Mouse (Mus musculus) left cerebral cortex, adult 2 months (tissue): ENCODE data around the gene Ttc32. TPM values are rescaled to one million over a fixed set of nuclear protein-coding genes. Genes with fewer than 3 reads are reported as not detected.

Experiments used
- DNase-seq, 2 experiments: peaks; one replicate each; pipeline ENCODE4 v3.0.0; 2021 to 2022; ENCODE audit warnings: low spot score in 2 of 2, mixed read lengths in 1 of 2; ENCODE audit errors: extremely low spot score in 1 of 2
- H3K27ac ChIP-seq: fragments of 200-600 bp; 2 replicates; pipeline ENCODE4 v1.8.1; 2022
- H3K4me3 ChIP-seq: fragments of 200-600 bp; 2 replicates; pipeline ENCODE4 v1.8.1; 2022
- CTCF ChIP-seq: fragments of 200-600 bp; IDR thresholded peaks from 2 replicates; pipeline ENCODE4 v1.8.1; 2022; ENCODE audit warnings: antibody characterized with exemption, mild to moderate bottlenecking, moderate library complexity
- intact Hi-C: fragments of 180-260 bp; cut with DNase I; formaldehyde crosslinking; loops from one replicate; pipeline ENCODE4 v1.15.1; 2025
- long read RNA-seq, 2 experiments: library from polyadenylated mRNA; stranded (forward); transcript quantifications; one replicate each; pipeline ENCODE4 v2.0.0; 2021; ENCODE audit warnings: borderline mapping rate in 2 of 2
- total RNA-seq, 2 experiments: library from RNA; stranded (reverse); gene quantifications; 2 replicates each; pipeline ENCODE4 v1.2.3; 2021

Gene Ttc32
- 1 to 10 TPM; 4.6 to 4.7 TPM for total RNA-seq
- long read RNA-seq, experiment 1, transcript Ttc32-201 (3 exons, 1,000 nt), result major isoform, 5 of 5 reads
- long read RNA-seq, experiment 1, partial matches to known transcripts, result 0 of 5 reads
- long read RNA-seq, experiment 1, other reads (novel, unspliced or antisense), result 0 of 5 reads
- long read RNA-seq, experiment 2, partial matches to known transcripts, result 1 of 4 reads
- long read RNA-seq, experiment 2, other reads (novel, unspliced or antisense), result 0 of 4 reads

- Histone ChIP-seq H3K27ac (peak within 1 kb of the TSS; percentile 100), H3K4me3 (peak within 1 kb of the TSS; percentile 76)
- TF ChIP-seq CTCF, result no peak; the same call in 1 of the 2 replicates
- intact Hi-C loops, result loop anchor here (5.0 to 10.0 kb wide), 2 partner anchors 705 to 1362 kb away; partner anchors contain the start of gene Rdh14
- DNase-seq, result peak; percentile 95 to 97
Measured at GRCm38 (mm10) chr12:9029888-9030723, at the start of gene Ttc32. Ttc32 (plus strand) TSS chr12:9029997.

GRCm38 (mm10) chr12:8993231-8993630 lies 36.6 kb upstream of the Ttc32 start:
- no peak for TF ChIP-seq CTCF
- H3K27ac ChIP-seq, result no peak overlapping the region
- H3K4me3 ChIP-seq, result no peak overlapping the region
- no peak for DNase-seq
- intact Hi-C loops, result no loop called here

- Histone ChIP-seq H3K27ac (no peak overlapping the region), H3K4me3 (no peak overlapping the region)
- TF ChIP-seq CTCF, result no peak
- intact Hi-C loops, result no loop called here
- no peak for DNase-seq
Measured at GRCm38 (mm10) chr12:8998318-8998717, 31.5 kb upstream of the Ttc32 start.

- H3K4me3 ChIP-seq, result no peak overlapping the region
- peak; percentile 33 to 39 for DNase-seq
- H3K27ac ChIP-seq, result no peak overlapping the region
- peak; percentile 89 for TF ChIP-seq CTCF
- intact Hi-C loops, result loop anchor here (1.0 to 10.0 kb wide), 3 partner anchors 113 to 367 kb away; partner anchors contain the start of gene Sdc1
Measured at GRCm38 (mm10) chr12:9002038-9002648, 27.7 kb upstream of the Ttc32 start.

- Histone ChIP-seq H3K4me3 (no peak overlapping the region), H3K27ac (no peak overlapping the region)
- no peak for DNase-seq
- intact Hi-C loops, result loop anchor here (10.0 kb wide), 1 partner anchor 372 kb away; no protein-coding TSS in a partner anchor
- TF ChIP-seq CTCF, result no peak
Measured at GRCm38 (mm10) chr12:9007146-9007545, 22.7 kb upstream of the Ttc32 start.

- Histone ChIP-seq H3K4me3 (no peak overlapping the region), H3K27ac (no peak overlapping the region)
- DNase-seq, result no peak
- no peak for TF ChIP-seq CTCF
- intact Hi-C loops, result loop anchor here (10.0 kb wide), 1 partner anchor 373 kb away; no protein-coding TSS in a partner anchor
Measured at GRCm38 (mm10) chr12:9007811-9008210, 22.0 kb upstream of the Ttc32 start.

GRCm38 (mm10) chr12:9010311-9010710 lies 19.5 kb upstream of the Ttc32 start:
- H3K4me3 ChIP-seq, result no peak overlapping the region
- H3K27ac ChIP-seq, result no peak overlapping the region
- intact Hi-C loops, result no loop called here
- TF ChIP-seq CTCF, result no peak
- no peak for DNase-seq

GRCm38 (mm10) chr12:9016376-9016775 lies 13.4 kb upstream of the Ttc32 start:
- Histone ChIP-seq H3K4me3 (no peak overlapping the region), H3K27ac (no peak overlapping the region)
- intact Hi-C loops, result no loop called here
- TF ChIP-seq CTCF, result no peak
- DNase-seq, result no peak

GRCm38 (mm10) chr12:9020431-9020830 lies 9.4 kb upstream of the Ttc32 start:
- no peak for TF ChIP-seq CTCF
- intact Hi-C loops, result loop anchor here (10.0 kb wide), 1 partner anchor 696 kb away; no protein-coding TSS in a partner anchor
- H3K27ac ChIP-seq, result no peak overlapping the region
- no peak for DNase-seq
- H3K4me3 ChIP-seq, result no peak overlapping the region

- DNase-seq, result no peak
- intact Hi-C loops, result loop anchor here (10.0 kb wide), 1 partner anchor 696 kb away; no protein-coding TSS in a partner anchor
- H3K4me3 ChIP-seq, result no peak overlapping the region
- H3K27ac ChIP-seq, result no peak overlapping the region
- TF ChIP-seq CTCF, result no peak
Measured at GRCm38 (mm10) chr12:9020986-9021385, 8.8 kb upstream of the Ttc32 start.

- no peak for DNase-seq
- Histone ChIP-seq H3K27ac (no peak overlapping the region), H3K4me3 (no peak overlapping the region)
- TF ChIP-seq CTCF, result no peak; the same call in 1 of the 2 replicates
- intact Hi-C loops, result loop anchor here (10.0 kb wide), 1 partner anchor 698 kb away; no protein-coding TSS in a partner anchor
Measured at GRCm38 (mm10) chr12:9023031-9023430, 6.8 kb upstream of the Ttc32 start.
